Mouse (Mus musculus) T-helper 2 cell (primary cell): ENCODE measurements around the gene Gm20683.

ENCODE experiments used
- in situ Hi-C: fragments of 300-600 bp; cut with MboI, MseI; formaldehyde crosslinking; loops from one replicate; pipeline ENCODE4 v1.15.1; 2025; ENCODE audit warnings: high pct_unique_total_duplicates

Gm20683 gene

DNA sequence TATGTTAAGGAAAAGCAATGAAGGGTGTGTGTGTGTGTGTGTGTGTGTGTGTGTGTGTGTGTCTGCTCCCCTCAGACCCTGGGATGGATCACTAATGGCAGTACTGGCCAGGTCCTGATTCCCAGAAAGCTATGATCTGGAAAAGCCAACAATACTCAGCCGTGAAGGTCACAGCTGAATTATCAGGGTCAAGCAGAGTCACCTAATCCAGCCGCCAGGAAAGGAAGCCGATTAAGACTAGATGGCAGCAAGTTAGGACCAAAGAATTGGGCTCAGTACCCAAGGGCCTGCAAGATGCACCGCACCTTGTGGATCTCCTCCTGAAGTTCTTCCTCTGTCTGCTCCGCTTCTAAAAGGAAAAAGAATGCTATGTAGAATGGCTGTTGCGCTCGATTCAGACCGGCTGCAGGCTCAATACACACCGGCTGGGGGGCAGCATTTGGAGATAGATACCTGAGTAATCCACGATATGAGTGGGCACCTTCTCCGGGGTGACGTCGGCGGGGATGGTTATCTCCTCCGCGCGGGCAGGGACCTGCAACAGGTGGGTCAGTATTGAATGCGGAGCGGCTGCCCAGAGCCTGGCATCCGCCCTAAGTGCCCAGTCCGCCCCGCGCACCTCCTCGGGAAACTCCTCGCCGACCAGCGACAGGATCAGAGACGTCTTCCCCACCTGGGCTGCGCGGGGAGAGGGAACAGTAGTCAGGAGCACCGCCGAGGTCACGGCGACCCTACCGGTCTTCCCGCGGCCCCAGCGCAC, 2.3 kb upstream of the Gm20683 start:
- in situ Hi-C loops: loop anchor here (25.0 kb wide), 1 partner anchor 1993 kb away; the partner anchor contains the start of gene Snrpc

DNA sequence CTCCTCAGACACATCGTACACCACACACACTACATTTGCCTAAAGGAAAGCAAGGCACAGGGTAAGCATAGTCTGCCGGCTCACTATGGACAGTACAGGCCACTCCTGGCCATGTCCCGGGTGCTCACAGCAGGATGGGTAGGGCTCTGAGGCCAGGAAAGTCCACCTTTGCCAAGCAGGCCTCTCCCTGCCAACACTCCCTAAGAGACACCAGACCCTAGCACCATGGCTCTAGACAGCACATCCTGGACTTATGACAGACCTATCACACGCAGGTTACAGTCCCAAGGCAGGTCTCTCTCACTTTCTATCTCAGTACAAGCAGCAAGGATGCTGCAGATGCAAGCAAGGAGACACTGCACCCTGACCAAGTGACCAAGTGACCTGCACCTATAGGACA, 1.6 kb upstream of the Gm20683 start:
- in situ Hi-C loops: loop anchor here (25.0 kb wide), 1 partner anchor 1994 kb away; the partner anchor contains the start of gene Snrpc

DNA sequence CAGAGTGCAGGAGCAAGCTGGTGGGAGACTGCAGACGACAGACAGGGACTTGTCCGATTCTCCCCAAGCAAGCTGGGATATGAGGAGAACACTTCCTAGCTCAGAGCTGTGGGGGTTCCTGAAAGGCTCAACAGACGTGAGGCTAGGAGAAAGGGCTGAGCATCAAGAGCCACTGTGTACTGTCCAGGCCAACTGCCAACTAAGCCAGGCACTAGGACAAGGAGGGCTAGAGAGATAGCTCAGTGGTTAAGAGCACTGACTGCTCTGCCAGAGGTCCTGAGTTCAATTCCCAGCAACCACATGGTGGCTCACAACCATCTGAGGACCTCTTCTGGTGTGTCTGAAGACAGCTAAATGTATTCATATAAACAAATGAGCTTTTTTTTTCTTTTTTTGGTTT, 946 bp upstream of the Gm20683 start:
- in situ Hi-C loops: loop anchor here (25.0 kb wide), 1 partner anchor 1995 kb away; the partner anchor contains the start of gene Snrpc

DNA sequence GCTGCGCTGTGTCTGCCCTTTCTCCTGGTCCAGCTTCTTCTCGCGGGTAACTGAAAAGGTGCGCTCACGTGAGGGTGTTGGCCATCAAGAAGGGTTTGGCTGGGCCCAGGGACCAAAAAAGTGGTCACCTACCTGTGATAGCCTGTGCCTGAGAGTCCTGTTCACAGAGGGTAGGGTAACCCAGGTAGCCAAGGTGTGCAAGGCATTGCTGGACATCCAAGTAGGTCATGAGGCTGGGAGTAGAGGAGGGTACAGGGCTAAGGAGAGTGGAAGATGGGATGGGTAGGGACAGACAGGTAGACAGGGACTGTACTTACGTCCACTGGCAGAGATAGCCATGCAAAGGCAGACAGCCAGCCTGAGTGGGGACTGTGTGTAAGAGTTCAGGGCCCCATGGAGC, 1.0 kb downstream of the Gm20683 start:
- in situ Hi-C loops: loop anchor here (25.0 kb wide), 1 partner anchor 1997 kb away; the partner anchor contains the start of gene Snrpc

DNA sequence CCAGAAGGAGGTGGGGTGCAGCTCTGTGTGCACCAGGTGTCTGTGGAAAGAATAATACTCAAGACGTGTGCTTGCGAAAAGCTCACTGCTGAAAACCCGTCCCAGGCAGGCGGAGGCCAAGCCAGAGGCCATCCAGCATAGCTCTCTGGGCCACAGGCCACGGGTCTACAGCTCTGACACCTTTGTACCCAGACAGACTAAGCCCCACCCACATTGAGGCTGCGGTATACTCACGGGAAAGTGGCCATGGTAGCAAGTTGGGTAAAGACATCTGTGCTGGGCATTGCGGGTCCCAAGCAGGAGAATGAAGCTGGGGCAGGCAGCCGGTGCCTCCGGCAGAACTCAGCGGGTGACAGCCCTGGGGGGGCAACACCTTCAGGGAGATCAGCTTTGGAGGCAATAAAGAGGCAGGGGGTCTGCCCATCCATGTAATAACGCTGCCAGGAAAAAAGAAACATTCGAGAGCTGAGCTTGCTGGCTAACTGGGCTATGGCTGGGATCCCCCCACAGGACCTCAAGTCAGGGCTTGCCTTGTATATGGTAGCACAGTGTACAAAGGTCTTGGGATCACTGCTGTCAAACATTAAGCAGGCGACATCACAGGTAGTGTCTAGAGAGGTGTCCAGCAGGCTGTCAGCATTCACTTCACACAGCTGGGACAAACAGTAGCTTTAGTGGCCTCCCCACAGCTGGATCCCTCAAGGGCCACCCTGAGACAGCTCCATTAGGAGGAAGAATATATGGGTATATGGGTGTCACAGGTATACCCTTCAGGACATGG, 1.9 kb downstream of the Gm20683 start:
- in situ Hi-C loops: loop anchor here (10.0 to 25.0 kb wide), 2 partner anchors 1835 to 1998 kb away; partner anchors contain the start of gene Snrpc

DNA sequence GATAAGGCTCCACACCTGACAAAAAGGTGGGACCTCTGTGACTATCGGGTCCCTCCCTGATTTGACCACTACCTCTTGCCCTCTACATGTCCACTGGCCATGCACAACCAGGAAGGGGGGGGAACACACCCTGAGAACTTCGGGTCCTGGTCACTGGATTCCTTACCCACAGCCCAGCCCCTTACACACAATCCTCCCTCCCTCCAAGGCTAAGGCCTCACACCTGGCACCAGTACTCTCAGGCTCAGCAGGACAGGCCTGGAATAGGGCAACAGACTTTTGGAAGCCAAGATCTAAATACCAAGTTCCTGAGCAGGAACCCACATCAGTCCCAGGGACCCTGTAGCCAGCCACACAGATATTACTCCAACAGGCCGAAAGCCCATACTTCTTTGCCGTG, 2.7 kb downstream of the Gm20683 start:
- in situ Hi-C loops: loop anchor here (10.0 to 25.0 kb wide), 2 partner anchors 1834 to 1998 kb away; partner anchors contain the start of gene Snrpc

DNA sequence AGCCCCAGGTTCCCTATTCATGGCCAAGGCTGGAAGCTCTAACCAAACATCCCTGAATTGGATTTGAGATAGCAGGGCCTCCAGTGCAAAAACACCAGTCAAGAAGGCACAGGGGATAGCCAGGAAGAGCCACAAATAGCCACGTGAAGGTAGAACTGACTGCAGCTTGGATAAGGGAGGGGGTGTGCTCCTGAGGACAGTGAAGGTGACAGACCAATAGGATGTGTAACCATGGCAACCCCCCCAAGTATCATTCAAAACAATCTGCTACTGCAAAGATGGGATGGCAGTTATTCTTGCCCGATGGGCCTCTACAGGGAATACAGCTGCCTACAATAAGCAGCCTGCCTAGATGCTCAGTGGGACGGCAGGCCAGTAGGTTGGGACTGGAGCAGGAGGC, 4.0 kb downstream of the Gm20683 start:
- in situ Hi-C loops: loop anchor here (10.0 to 25.0 kb wide), 2 partner anchors 1833 to 2000 kb away; partner anchors contain the start of gene Snrpc

DNA sequence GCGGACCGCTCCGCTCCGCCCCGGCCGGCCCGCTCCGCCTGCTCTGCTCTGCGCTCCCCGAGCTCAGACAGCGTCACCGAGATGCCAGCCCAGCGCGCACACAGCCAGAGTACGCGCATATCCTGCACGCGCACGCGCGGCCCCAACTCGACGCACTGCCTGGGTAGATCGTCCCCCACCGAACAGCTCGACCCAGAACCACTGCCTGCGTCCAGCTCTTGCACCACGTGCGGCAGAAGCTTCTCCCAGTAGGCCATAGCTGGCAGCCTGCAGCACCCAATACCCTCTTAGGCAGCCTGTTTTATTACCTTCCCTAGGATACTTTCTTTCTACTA, 4.5 kb downstream of the Gm20683 start, which contains the start of gene Rhbdl1:
Gene Rhbdl1 (minus strand): TSS at position 220 of the 335 bp plus-strand sequence.
- in situ Hi-C loops: loop anchor here (10.0 to 25.0 kb wide), 2 partner anchors 1832 to 2000 kb away; partner anchors contain the start of gene Snrpc

DNA sequence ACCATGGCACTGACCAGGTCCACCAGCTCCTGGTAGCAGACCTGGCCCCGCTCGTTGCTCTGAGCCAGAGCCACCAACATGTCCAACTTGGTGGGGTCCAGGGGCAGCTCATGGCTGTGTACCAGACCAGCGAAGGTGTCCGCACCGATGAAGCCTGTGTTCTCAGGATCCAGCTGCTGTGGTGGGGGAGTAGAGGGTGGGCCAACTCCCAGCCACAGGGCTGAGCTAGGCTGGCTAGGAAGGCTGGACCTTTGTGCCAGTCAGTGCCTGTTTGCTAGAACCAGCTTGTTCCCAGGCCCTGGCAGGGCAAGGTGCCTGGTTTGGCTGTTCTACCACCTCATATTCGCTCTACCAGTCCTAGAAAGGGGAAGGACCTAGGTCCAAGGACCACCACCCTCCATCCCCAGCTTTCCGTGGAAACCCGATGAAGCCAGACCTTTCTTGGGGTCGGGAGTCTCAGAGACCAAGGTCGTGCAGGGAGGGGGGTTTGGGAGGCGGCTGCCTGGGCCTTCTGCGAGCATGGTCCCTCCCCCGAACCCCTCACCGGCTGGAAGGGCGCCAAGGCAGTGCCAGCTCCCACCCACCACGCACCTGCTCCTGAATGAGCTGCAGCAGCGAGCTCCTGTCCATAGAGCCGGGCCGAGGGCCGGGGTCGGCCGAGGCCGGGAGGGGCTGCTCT, 5.0 kb downstream of the Gm20683 start:
- in situ Hi-C loops: loop anchor here (10.0 to 25.0 kb wide), 2 partner anchors 1832 to 2001 kb away; partner anchors contain the start of gene Snrpc

DNA sequence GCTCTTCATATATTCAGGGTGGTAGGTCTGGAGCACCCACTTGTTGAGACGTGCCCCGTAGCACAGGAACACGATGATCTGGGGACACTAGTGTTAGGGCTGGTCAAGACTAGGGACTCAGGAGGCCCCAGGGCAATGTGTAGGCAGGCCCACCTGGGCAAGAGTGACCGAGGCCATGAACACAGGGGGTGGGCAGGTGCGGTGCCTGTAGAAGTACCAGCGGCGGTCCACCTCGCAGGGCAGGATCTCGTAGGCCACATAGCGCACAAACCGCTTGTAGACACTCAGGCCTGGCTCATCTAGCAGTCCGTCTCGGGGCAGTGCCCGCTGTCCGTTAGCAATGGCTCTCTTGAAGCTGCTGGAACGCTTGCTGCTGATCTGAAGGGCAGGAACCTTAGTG, 5.7 kb downstream of the Gm20683 start:
- in situ Hi-C loops: loop anchor here (10.0 to 25.0 kb wide), 2 partner anchors 1831 to 2001 kb away; partner anchors contain the start of gene Snrpc

DNA sequence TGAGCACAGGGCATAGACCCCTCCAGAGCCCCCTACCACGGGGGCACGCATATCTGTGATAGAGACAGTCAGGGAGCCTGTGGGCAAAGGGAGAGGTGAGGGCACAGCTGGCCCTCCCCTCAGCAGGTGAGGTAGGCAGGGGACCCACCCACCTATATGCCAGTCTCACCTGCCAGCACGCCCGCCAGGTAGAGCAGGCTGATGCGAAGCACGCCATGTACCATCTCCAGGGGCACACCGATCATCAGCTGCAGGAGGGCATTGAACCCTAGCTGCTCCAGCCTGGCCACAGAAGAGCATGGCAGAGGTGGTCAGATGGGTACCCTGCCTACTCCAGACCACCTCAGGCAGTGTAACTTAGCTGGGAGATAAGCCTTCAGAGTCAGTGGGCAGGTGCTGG, 6.3 kb downstream of the Gm20683 start:
- in situ Hi-C loops: loop anchor here (10.0 to 25.0 kb wide), 2 partner anchors 1830 to 2002 kb away; partner anchors contain the start of gene Snrpc

DNA sequence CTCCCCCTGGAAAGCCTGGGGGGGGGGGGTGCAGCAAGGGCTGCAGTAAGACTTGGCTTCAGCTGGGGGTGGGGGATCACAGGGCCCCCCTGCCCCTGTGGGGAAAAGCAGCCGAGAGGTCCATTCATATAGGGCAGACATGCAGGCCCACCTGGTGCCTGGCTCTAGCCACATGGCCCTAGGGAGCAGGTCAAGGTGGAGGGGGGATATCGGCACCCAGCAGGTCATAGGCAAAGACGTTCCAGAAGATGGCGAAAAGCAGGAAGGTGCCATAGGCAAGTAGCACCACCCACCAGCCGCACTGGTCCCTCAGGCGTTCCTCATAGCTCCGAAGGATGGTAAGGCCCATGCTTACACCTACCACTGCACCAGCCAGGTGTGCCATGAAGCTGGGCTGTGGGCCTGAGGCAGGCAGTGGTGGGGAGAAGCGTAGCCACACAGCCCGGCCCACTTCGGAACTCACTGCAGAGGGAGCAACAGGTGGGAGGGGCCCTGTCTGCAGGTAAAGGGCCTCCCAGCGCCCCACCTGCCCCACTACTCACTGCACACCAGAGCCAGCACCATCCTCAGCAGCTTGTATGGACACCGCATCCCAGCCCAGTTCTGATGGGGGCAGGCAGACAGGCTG, 6.9 kb downstream of the Gm20683 start:
- in situ Hi-C loops: loop anchor here (5.0 to 25.0 kb wide), 3 partner anchors 38 to 2003 kb away; partner anchors contain the start of gene Snrpc

DNA sequence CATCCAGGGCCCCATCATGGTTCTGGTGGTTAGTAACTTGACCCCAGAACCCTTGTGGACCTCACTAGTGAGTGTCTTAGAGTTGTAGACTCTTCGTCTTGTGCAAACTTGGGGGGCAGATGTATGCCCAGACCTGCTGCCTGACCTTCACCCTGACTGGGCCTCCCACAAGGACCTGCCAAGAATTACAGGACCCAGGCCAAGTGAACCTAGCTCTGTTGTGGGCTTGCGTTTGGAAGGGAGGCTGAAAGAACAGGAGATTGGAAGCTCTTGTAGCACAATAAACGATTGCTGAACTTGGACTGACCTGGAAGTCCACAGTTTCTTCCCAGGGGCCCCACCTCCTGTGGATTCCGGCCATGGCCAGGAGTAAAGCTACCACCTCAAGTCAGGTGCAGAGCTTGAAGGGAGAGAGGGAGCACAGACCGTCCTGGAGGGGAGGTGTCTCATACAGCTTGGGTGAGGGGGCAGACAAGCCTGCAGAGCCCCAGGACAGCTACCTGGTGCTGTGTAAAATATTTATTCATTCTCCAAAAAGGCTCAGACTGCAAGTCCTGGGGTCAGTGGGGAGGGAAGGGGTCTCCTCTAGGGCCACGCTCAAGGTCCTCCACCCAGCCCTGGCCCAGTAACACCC, 7.5 kb downstream of the Gm20683 start:
- in situ Hi-C loops: loop anchor here (5.0 to 25.0 kb wide), 3 partner anchors 38 to 2003 kb away; partner anchors contain the start of gene Snrpc

DNA sequence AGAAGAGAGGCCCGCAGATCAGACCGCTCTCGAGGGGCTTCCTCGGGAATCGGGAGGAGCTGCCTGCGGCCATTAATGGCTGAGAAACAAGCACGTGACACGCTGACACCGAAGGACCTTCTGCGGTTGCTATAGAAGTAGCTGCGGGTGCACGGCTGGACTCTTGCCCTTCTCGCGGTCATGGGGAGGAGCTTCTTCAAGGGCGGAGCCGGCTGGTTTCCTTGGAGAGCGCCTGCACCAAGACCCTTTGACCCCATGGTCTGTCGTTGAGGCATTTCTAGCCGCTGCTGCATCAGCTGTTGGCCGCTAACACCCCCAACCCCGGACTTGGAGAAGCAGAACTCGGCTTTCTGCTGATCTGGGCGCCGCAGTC, 8.3 kb downstream of the Gm20683 start, which contains the start of gene Stub1:
Gene Stub1 (minus strand): TSS at position 114 of the 373 bp plus-strand sequence.
- in situ Hi-C loops: loop anchor here (5.0 to 25.0 kb wide), 3 partner anchors 39 to 2004 kb away; partner anchors contain the start of gene Snrpc

DNA sequence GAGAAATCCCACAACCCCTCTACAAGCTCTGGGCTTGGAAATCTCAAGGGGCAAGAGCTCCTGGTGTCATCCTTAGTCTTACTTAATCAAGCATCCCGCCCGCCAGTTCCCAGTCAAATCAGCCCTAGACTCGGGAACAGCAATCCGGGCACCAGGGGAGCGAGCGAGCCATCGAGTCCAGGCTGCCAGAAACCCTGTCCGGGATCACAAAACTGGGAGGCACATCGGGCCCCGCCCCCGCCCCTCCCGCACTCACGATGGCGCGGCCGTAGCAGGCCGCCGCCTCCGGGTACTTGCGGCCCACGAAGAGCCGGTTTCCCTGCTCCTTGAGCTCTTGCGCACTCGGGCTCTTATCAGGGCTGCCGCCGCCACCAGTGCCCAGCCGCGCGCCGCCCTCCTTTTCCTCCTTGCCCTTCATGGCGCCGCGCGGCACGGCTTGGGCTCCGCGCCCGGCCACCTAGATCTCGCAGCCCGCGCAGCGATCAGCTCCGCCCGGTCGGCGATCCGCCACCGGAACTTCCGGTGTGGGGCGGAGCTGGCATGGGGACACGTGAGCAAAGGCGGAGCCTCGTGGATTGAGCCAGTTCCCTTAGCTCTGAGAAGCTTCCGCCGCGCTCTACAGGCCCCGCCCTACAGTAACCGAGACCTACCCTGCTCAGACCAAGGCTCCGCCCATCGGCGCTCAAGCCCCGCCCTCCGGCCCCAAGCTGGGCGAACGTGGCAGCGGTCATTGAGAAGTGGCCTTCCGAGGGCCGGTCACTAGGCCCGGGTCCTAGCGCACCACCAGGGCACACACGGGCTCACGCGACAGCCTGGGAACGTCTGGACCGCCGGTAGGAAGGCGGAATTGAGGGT, 8.9 kb downstream of the Gm20683 start:
- in situ Hi-C loops: loop anchor here (5.0 to 25.0 kb wide), 3 partner anchors 40 to 2005 kb away; partner anchors contain the start of gene Snrpc

DNA sequence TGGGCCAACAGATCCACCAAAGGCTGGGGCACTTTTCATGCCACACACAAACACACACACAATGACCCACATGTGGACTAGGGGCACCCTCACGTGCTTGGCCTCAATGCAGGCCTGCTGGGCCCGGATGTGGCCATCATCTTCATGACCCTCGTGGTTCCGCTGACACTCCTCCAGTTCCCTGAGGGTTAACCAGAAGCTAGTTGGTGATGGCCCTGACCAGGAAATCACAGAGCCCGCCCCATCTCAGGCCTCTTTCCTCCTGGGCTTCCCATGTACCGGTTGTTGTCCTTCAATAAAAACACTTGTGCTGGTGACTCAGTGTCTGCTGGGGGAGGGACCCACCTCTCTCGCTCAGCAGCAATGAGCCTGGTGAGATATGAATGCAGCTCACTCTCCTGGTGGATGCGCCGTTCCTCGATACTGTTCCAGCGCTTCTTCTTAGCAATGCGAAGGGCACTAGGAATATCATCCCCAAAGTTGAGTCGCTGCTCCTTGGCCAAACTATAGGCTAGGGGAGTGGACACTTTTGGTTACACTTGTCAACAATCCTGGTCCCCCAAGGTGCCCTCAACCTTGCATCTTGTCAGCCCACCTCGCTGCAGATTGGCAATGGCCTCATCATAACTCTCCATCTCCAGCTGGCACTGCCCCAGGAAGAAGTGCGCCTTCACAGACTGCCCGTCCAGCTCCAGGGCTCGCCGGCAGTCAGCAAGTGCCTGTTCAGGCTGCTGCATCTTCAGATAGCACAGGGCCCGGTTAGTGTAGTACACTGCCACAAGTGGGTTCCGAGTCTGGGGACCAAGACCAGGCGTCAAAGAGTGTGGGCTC, 9.9 kb downstream of the Gm20683 start:
- in situ Hi-C loops: loop anchor here (5.0 to 25.0 kb wide), 3 partner anchors 41 to 2006 kb away; partner anchors contain the start of gene Snrpc

DNA sequence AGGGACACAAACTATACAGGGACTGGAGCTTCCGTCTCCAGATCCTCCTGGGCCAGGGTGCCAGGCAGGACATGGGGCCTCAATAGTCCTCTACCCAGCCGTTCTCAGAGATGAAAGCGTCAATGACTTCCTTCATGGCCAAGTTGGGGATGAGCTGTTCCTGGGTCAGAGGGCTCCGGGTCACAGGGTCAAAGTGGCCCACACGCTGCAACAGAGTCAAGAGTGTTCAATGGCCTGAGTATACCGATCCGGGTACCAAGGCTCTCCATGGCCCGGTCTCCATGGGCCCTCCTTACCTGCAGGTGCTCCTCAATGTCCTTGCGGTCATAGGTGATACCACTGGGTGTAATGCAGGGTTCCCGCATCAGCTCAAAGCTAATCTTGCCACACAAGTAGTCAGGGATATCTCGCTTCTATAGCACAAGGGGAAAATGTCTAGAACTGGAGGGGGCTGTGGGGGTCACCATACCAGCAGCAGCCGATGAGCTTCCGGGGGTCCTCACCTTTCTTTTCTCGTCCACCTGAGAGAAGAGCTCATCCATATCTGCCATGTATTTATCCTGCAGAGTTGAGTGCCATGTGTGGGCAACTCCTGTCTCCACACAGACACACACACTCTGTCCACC, 10.6 kb downstream of the Gm20683 start:
- in situ Hi-C loops: loop anchor here (5.0 to 25.0 kb wide), 3 partner anchors 41 to 2006 kb away; partner anchors contain the start of gene Snrpc
